Mouse (Mus musculus) heart, postnatal 0 days (tissue): ENCODE measurements around the gene Ppp1r17. TPM values are rescaled to one million over a fixed set of nuclear protein-coding genes. Genes with fewer than 3 reads are reported as not detected.

Source experiments
- ATAC-seq: fragments of 200-750 bp; cut with Nextera tagmentation; 2 replicates; pipeline ENCODE4 v1.8.0; 2017; ENCODE audit warnings: low read depth, moderate number of reproducible peaks, moderate library complexity; ENCODE audit not compliant: insufficient read depth
- DNase-seq: peaks from one replicate; pipeline ENCODE4 v3.0.0-alpha.2; 2016; ENCODE audit warnings: low spot score
- H3K27ac ChIP-seq: fragments of 300-500 bp; sonication (generic); 2 replicates; pipeline ENCODE4 v1.5.1; 2014; ENCODE audit warnings: low read depth, mild to moderate bottlenecking
- H3K27me3 ChIP-seq: fragments of 300-500 bp; sonication (generic); 2 replicates; pipeline ENCODE4 v1.6.1; 2014; ENCODE audit warnings: low read length, mixed read lengths; ENCODE audit not compliant: control insufficient read depth, insufficient read depth
- H3K36me3 ChIP-seq: fragments of 300-500 bp; sonication (generic); replicated peaks from 2 replicates; pipeline ENCODE4 v1.6.1; 2014; ENCODE audit warnings: low read length, mixed read lengths; ENCODE audit not compliant: control insufficient read depth, insufficient read depth
- H3K4me1 ChIP-seq: fragments of 300-500 bp; sonication (generic); 2 replicates; pipeline ENCODE4 v1.6.1; 2014; ENCODE audit warnings: antibody characterized with exemption; ENCODE audit not compliant: control insufficient read depth, insufficient read depth
- H3K4me2 ChIP-seq: fragments of 300-500 bp; sonication (generic); 2 replicates; pipeline ENCODE4 v1.6.1; 2014; ENCODE audit warnings: low read depth, mild to moderate bottlenecking, low read length, moderate library complexity
- H3K4me3 ChIP-seq: fragments of 300-500 bp; sonication (generic); 2 replicates; pipeline ENCODE4 v1.5.1; 2014; ENCODE audit warnings: low read depth, low read length
- H3K9ac ChIP-seq: fragments of 300-500 bp; sonication (generic); replicated peaks from 2 replicates; pipeline ENCODE4 v1.6.1; 2014; ENCODE audit warnings: low read depth, low read length, mixed read lengths
- H3K9me3 ChIP-seq: fragments of 300-500 bp; sonication (generic); replicated peaks from 2 replicates; pipeline ENCODE4 v1.6.1; 2016; ENCODE audit warnings: low read length; ENCODE audit not compliant: control insufficient read depth
- CTCF ChIP-seq: IDR thresholded peaks from 2 replicates; pipeline ENCODE4 v1.5.1; 2016; ENCODE audit warnings: antibody characterized with exemption, control low read depth, low read depth
- EP300 ChIP-seq: IDR thresholded peaks from 2 replicates; pipeline ENCODE4 v1.6.1; 2016; ENCODE audit warnings: antibody characterized with exemption, low read depth
- WGBS: fragments of 180-500 bp; shearing (Covaris S2); extraction: QIAGEN DNeasy Blood & Tissue Kit; methylation state at CpG from one replicate; pipeline ENCODE4 v1.1.7; 2014; 5-methylcytosine and 5-hydroxymethylcytosine counted together
- polyA plus RNA-seq: library from polyadenylated mRNA; unstranded; fragments of >200 nt; fragmentation: Nextera tagmentation; extraction: Ambion mirVana; gene quantifications from 2 replicates; pipeline ENCODE4 v1.2.1, GENCODE M21; 2015
- total RNA-seq: library from RNA; depleted of rRNA; stranded (reverse); fragments of >200 nt; gene quantifications from 2 replicates; pipeline ENCODE4 v1.2.3, GENCODE M21; 2014; ENCODE audit warnings: low replicate concordance

Ppp1r17 gene
- total and polyA plus RNA-seq, 2 experiments from 2014 or later = 0.92 TPM; not detected in 1

GRCm38 (mm10) chr6:56025533-56025932 lies 8.2 kb downstream of the Ppp1r17 start:
- no peak for DNase-seq

GRCm38 (mm10) chr6:56027318-56027717 lies 10.0 kb downstream of the Ppp1r17 start:
- 48% methylated on average over 6 of the region's 6 CpGs for WGBS
- TF ChIP-seq CTCF = no peak
- no peak for TF ChIP-seq EP300

More at GRCm38 (mm10) chr6:56025533-56025932, 8.2 kb downstream of the Ppp1r17 start:
- Histone ChIP-seq H3K9me3 (no peaks in the 10 kb centered on the region), H3K4me3 (no peak overlapping the region), H3K27me3 (no peaks in the 10 kb centered on the region), H3K9ac (no peak overlapping the region), H3K4me1 (no peaks in the 10 kb centered on the region), H3K4me2 (no peak overlapping the region), H3K36me3 (no peaks in the 10 kb centered on the region), H3K27ac (no peak overlapping the region)
- TF ChIP-seq CTCF = peak; percentile 27
- TF ChIP-seq EP300 = no peak
- no peak for ATAC-seq
- 68% methylated on average over 2 of the region's 2 CpGs for WGBS

GRCm38 (mm10) chr6:56027966-56028365 lies 10.7 kb downstream of the Ppp1r17 start:
- Histone ChIP-seq H3K9me3 (no peaks in the 10 kb centered on the region), H3K36me3 (no peaks in the 10 kb centered on the region), H3K27ac (no peak overlapping the region), H3K27me3 (no peaks in the 10 kb centered on the region), H3K4me1 (no peaks in the 10 kb centered on the region), H3K4me2 (no peak overlapping the region), H3K9ac (no peak overlapping the region), H3K4me3 (no peak overlapping the region)
- ATAC-seq (no peak), DNase-seq (no peak)
- 72% methylated on average over 5 of the region's 5 CpGs for WGBS
- no peak for TF ChIP-seq EP300
- TF ChIP-seq CTCF = no peak

More at GRCm38 (mm10) chr6:56027318-56027717, 10.0 kb downstream of the Ppp1r17 start:
- ATAC-seq (peak; percentile 41), DNase-seq (peak; percentile 34)
- H3K27me3 ChIP-seq = no peaks in the 10 kb centered on the region
- H3K9ac ChIP-seq = no peak overlapping the region
- H3K4me1 ChIP-seq = no peaks in the 10 kb centered on the region
- H3K27ac ChIP-seq = no peak overlapping the region
- H3K4me3 ChIP-seq = no peak overlapping the region
- no peaks in the 10 kb centered on the region for H3K36me3 ChIP-seq
- no peaks in the 10 kb centered on the region for H3K9me3 ChIP-seq
- H3K4me2 ChIP-seq = no peak overlapping the region

GRCm38 (mm10) chr6:56029986-56030385 lies 12.7 kb downstream of the Ppp1r17 start:
- H3K9ac ChIP-seq = no peak overlapping the region
- no peaks in the 10 kb centered on the region for H3K36me3 ChIP-seq
- H3K27me3 ChIP-seq = no peaks in the 10 kb centered on the region
- 65% methylated on average over 5 of the region's 5 CpGs for WGBS
- no peak overlapping the region for H3K4me2 ChIP-seq
- no peak for TF ChIP-seq CTCF
- TF ChIP-seq EP300 = no peak
- H3K4me1 ChIP-seq = no peaks in the 10 kb centered on the region
- no peak overlapping the region for H3K4me3 ChIP-seq
- ATAC-seq (no peak), DNase-seq (no peak)
- H3K9me3 ChIP-seq = no peaks in the 10 kb centered on the region
- H3K27ac ChIP-seq = no peak overlapping the region

GRCm38 (mm10) chr6:56032231-56032630 lies 14.9 kb downstream of the Ppp1r17 start:
- 61% methylated on average over 2 of the region's 2 CpGs for WGBS
- Histone ChIP-seq H3K9me3 (no peaks in the 10 kb centered on the region), H3K4me1 (no peaks in the 10 kb centered on the region), H3K27ac (no peak overlapping the region), H3K27me3 (no peaks in the 10 kb centered on the region), H3K36me3 (no peaks in the 10 kb centered on the region), H3K4me2 (no peak overlapping the region), H3K9ac (no peak overlapping the region), H3K4me3 (no peak overlapping the region)
- ATAC-seq (no peak), DNase-seq (no peak)
- no peak for TF ChIP-seq EP300
- no peak for TF ChIP-seq CTCF

GRCm38 (mm10) chr6:56035054-56035453 lies 17.8 kb downstream of the Ppp1r17 start:
- Histone ChIP-seq H3K9me3 (no peaks in the 10 kb centered on the region), H3K36me3 (no peaks in the 10 kb centered on the region), H3K4me2 (no peak overlapping the region), H3K27me3 (no peaks in the 10 kb centered on the region), H3K4me3 (no peak overlapping the region), H3K9ac (no peak overlapping the region), H3K4me1 (no peaks in the 10 kb centered on the region), H3K27ac (no peak overlapping the region)
- ATAC-seq (no peak), DNase-seq (no peak)
- WGBS = 70% methylated on average over 10 of the region's 10 CpGs
- TF ChIP-seq CTCF (no peak), EP300 (no peak)
